Mouse (Mus musculus): ENCODE results near the gene Fbln2.

Gene Fbln2

GRCm38 (mm10) chr6:91281206-91281605, 69.0 kb downstream of the Fbln2 start:
- peak; percentile 64 for DNase-seq (ENCODE audit: low read depth)

- no peak for DNase-seq (ENCODE audit: low read depth)
Measured at GRCm38 (mm10) chr6:91281747-91282146, 69.5 kb downstream of the Fbln2 start.

- DNase-seq (ENCODE audit: low read depth), result no peak
Measured at GRCm38 (mm10) chr6:91283031-91283430, 70.8 kb downstream of the Fbln2 start.

DNA sequence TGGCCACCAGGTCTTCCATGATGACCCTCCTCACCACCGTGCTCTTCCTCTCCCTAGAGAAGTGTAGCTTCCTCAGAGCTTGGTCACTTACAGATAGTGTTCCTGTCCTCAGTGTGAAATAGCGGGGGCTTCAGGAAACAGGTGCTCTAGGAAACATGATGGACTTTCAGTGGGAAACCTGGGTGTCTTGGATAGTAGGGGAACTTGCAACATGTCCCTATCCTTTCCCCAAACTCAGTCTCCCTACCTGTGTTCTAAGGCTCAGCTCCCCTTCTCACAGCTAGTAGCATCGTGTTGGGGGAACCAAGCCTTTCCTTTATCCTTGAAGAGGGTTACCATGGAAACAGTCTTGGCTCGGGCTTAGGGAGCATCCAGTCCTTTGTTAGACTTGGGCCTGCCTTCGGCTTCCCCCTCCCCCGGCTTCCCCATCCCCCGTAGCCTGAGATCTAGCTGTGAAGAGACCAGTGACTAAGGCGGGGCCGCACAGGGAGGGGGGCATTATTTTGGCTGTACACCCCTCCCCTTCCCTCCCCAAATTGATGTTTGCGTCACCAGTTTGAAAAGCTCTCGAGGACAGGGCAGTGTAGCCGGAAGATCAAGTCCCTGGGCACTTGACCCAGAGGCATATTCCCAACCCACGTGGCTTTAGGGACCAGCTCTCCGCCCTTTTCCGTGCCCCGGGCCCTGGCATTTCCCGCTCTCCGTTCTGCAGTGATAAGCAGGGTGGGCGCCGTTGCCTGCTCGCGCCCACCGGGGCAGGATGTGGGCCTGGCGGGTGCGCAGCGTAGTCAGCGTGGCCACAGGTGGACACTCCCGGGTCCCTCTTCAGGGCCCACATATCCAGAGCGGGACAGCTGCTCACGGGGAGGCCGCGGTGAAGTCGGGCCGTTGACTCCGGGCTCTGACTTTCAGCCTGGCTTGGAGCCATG, 72.5 kb downstream of the Fbln2 start:
- DNase-seq (ENCODE audit: low read depth), result no peak

GRCm38 (mm10) chr6:91285450-91285790, 73.2 kb downstream of the Fbln2 start:
- DNase-seq (ENCODE audit: low read depth), result peak; percentile 40

DNA sequence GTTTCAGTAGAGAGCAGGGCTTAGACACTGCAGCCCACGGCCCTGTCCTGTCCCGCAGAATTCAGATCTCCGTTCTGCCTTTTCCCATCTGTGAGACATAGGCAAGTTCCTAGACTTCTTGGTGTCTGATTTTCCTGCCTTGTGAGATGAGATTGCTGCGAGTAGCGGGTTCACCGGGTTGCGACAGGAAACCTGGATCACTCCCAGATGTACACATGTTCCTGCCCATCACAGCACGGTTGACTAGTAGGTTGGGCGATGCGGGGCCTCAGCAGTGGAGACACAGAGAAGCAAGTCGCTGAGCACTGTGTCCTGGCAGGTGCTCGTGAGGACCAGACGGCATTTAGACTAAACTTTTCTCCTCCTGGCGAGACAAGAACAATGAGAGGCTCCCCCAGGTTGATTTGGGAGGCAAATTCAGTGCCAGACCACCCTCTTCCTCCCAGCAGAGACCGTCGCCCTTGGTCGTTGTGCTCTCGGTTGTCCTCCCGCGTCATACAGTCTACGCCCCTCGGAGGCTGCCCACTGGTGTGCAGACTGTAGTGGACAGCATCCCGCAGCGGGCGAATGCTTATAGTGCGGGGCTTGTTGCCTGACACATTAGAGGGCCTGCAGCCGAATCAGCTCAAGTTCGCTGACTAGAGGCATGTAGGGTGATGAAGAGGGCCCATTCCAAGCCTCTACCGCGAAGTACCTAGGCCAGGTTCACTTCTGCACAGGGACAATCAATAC, 73.7 kb downstream of the Fbln2 start:
- no peak for DNase-seq (ENCODE audit: low read depth)

- peak; percentile 84 for DNase-seq (ENCODE audit: low read depth)
Measured at GRCm38 (mm10) chr6:91286624-91287023, 74.4 kb downstream of the Fbln2 start.

DNA sequence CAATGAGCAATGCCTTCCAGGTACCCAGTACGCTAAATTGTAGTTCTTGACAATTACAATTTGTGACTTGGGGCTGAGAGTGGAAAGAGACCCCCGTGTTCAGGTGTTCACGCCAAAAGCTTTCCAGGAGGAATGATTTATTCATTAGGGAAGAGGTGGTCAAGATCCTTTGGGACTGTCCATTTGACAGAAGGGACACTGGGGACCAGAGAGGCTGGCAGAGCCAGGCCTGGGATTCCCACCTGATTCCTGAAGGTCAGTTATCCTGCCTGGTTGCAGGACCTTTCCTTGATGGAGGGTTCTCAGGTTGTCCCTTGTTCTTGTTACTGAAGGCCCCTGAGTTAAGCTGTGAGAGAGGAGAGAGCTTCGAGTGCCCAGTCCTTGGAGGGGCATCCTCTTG, 74.9 kb downstream of the Fbln2 start:
- no peak for DNase-seq (ENCODE audit: low read depth)

DNA sequence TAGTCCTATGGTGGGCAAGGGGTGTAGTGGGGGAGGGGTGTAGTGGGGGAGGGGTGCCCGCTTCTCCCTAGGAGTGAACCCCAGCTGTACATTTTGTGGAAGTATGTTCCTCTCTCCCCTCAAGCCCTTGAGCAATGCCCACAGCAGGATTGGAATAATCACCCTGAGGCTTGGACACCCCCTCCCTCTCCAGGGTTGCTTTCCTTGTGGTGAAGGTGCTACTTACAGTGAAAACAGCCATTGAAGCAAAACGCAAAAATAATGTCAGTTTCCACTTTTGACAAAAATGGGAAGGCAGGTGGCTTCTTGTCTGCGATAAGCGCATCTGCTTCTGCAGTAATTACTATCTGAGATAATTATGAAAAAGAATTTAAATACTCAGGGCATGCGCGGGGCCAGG, 75.4 kb downstream of the Fbln2 start:
- DNase-seq (ENCODE audit: low read depth), result no peak

GRCm38 (mm10) chr6:91288251-91288785, 76.1 kb downstream of the Fbln2 start:
- no peak for DNase-seq (ENCODE audit: low read depth)

- no peak for DNase-seq (ENCODE audit: low read depth)
Measured at GRCm38 (mm10) chr6:91288961-91289360, 76.7 kb downstream of the Fbln2 start.

DNA sequence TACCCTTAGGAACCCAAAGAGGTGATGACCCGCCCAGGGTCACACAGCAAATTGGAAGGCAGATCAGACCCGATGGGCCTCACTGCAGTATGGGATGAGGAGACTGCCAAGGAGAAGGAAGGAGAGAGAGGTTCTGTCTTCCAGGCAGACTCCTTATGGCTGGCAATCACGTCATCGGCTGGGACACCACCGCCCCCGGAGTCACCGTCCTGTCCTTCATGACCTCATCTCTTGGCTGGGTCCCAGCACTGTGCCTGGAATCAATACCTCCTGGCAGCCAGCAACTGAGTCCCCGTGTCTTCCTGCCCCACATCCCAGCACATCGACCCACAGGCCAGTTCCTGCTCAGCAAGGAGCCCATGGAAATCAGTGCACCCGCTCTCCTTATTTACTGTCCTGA, 78.7 kb downstream of the Fbln2 start:
- no peak for DNase-seq (ENCODE audit: low read depth)

- DNase-seq (ENCODE audit: low read depth), result no peak
Measured at GRCm38 (mm10) chr6:91295431-91295830, 83.2 kb downstream of the Fbln2 start.

DNA sequence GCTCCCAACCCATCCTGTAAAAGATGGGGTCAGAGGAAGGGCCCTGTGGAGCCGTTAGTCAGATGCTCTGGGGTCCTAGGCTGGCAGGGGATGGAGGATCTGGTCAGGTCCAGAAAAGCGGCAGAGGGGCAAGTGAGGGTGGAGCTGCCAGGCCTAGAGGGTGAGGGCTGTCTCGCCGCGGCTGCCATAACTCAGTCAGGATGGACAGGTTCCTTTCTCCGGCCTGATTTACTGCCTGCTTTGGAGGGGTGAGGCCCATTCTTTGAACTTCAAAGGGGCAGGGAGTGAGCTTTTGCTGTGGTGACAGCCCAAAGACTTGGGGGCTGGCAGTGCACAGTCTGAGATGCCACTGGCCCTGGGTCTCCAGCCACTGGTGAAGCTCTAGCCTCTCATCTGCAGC, 86.6 kb downstream of the Fbln2 start:
- DNase-seq (ENCODE audit: low read depth), result no peak

DNA sequence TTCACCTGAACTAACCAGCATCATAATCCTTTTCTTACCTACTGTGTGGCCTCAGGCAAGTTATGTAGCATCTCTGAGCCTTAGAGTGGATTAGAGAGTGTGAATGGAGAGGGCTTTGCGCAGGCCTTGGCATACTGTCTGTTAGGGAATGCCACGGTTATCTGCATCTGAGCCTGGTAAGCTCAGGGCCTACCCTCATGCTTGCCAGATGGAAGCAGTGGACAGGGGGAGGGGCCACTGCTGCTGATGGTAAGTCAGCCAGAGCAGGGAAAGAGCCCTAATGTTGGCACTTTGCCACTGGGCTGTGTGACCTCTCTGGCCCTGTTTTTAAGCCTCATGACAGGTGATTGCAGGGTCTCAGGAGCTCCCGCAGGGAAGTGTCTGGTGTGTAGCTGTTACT, 87.8 kb downstream of the Fbln2 start:
- no peak for DNase-seq (ENCODE audit: low read depth)

- DNase-seq (ENCODE audit: low read depth), result no peak
Measured at GRCm38 (mm10) chr6:91301839-91302238, 89.6 kb downstream of the Fbln2 start.

DNA sequence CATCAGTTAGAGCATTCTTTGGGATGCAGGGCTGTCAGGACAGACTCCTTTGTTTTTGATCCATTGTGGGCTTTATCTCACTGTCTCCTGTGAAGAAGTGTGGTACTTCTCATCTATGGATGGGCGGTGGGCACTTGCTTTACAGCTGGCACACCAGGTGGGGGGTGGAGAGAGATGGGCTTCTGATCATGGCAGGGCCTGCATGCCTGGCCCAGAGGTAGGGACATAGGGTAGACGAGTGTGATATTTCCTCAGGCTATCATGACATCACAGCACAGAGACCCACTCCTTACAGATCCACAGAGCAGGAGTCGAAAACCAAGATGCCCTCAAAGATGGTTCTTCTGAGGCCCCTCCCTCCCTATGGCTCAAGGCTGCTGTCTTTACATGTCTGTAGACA, 90.1 kb downstream of the Fbln2 start:
- DNase-seq (ENCODE audit: low read depth), result no peak

GRCm38 (mm10) chr6:91304172-91304571, 91.9 kb downstream of the Fbln2 start:
- DNase-seq (ENCODE audit: low read depth), result no peak

- no peak for DNase-seq (ENCODE audit: low read depth)
Measured at GRCm38 (mm10) chr6:91307972-91308371, 95.7 kb downstream of the Fbln2 start.

DNA sequence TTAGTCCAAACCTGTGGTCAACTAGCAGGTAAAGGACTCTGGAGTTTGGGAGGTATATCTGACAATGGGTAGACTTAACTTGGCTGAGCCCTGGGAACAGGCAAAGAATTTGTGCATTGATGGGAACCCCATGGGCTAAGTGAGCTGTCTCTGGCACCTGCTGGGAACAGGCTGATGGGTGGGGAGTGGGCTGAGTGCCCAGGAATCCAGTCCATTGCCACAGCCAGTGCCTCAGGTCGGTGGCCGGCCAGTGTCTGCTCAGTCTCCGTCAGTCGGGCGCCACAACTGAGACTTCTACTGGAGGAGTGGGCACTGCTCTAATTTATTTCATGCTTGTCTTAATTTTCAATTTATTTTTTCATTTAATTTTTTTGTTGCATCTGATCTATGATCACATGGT, 98.9 kb downstream of the Fbln2 start:
- no peak for DNase-seq (ENCODE audit: low read depth)

GRCm38 (mm10) chr6:91312491-91312890, 100.2 kb downstream of the Fbln2 start:
- no peak for DNase-seq (ENCODE audit: low read depth)

Measured in c-Kit-positive CD71-negative TER-119-negative erythroid progenitor cells, embryonic 14.5 days (primary cell).